Mouse (Mus musculus): ENCODE results near the gene Cebpb.

DNA sequence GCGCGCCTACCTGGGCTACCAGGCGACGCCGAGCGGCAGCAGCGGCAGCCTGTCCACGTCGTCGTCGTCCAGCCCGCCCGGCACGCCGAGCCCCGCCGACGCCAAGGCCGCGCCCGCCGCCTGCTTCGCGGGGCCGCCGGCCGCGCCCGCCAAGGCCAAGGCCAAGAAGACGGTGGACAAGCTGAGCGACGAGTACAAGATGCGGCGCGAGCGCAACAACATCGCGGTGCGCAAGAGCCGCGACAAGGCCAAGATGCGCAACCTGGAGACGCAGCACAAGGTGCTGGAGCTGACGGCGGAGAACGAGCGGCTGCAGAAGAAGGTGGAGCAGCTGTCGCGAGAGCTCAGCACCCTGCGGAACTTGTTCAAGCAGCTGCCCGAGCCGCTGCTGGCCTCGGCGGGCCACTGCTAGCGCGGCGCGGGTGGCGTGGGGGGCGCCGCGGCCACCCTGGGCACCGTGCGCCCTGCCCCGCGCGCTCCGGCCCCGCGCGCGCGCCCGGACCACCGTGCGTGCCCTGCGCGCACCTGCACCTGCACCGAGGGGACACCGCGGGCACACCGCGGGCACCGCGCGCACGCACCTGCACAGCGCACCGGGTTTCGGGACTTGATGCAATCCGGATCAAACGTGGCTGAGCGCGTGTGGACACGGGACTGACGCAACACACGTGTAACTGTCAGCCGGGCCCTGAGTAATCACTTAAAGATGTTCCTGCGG lies 945 bp downstream of the Cebpb start, which contains the start of gene Tmem189:
- TF ChIP-seq CTCF (IDR thresholded peaks at IDR 0.05; ENCODE audit: low read depth, low read length) (no peak), POLR2A (IDR thresholded peaks at IDR 0.05; ENCODE audit: borderline replicate concordance, low read depth, low read length) (no peak)
